Mouse (Mus musculus): ENCODE measurements around the gene Eif2b2. TPM values are rescaled to one million over a fixed set of nuclear protein-coding genes. Genes with fewer than 3 reads are reported as not detected.

Eif2b2 gene
- polyA plus RNA-seq, 1 experiment = 118 TPM

GRCm38 (mm10) chr12:85181475-85182344, 37.6 kb upstream of the Eif2b2 start:
- TF ChIP-seq POLR2A (IDR thresholded peaks at IDR 0.05; ENCODE audit: borderline replicate concordance, extremely low read depth, insufficient read depth, insufficient read length, poor library complexity, severe bottlenecking) (no peak), CTCF (IDR thresholded peaks at IDR 0.05; ENCODE audit: borderline replicate concordance, extremely low read depth, insufficient read depth, insufficient read length) (no peak)
- peak; percentile 60 for DNase-seq (ENCODE audit: low read depth)

GRCm38 (mm10) chr12:85182345-85182643, 37.0 kb upstream of the Eif2b2 start:
- peak; percentile 44 for DNase-seq (ENCODE audit: low read depth)
- no peak for TF ChIP-seq CTCF (IDR thresholded peaks at IDR 0.05; ENCODE audit: borderline replicate concordance, extremely low read depth, insufficient read depth, insufficient read length)
- TF ChIP-seq POLR2A (IDR thresholded peaks at IDR 0.05; ENCODE audit: borderline replicate concordance, extremely low read depth, insufficient read depth, insufficient read length, poor library complexity, severe bottlenecking) = no peak

- peak; percentile 57 for DNase-seq (ENCODE audit: low read depth)
- TF ChIP-seq CTCF (IDR thresholded peaks at IDR 0.05; ENCODE audit: borderline replicate concordance, extremely low read depth, insufficient read depth, insufficient read length) = no peak
These were observed 36.4 kb upstream of the Eif2b2 start for GRCm38 (mm10) chr12:85182898-85183297.

- DNase-seq (ENCODE audit: low read depth) = no peak
- TF ChIP-seq POLR2A (IDR thresholded peaks at IDR 0.05; ENCODE audit: borderline replicate concordance, extremely low read depth, insufficient read depth, insufficient read length, poor library complexity, severe bottlenecking) = no peak
- TF ChIP-seq CTCF (IDR thresholded peaks at IDR 0.05; ENCODE audit: borderline replicate concordance, extremely low read depth, insufficient read depth, insufficient read length) = no peak
These were observed 35.2 kb upstream of the Eif2b2 start for GRCm38 (mm10) chr12:85184118-85184517.

- TF ChIP-seq POLR2A (IDR thresholded peaks at IDR 0.05; ENCODE audit: borderline replicate concordance, extremely low read depth, insufficient read depth, insufficient read length, poor library complexity, severe bottlenecking) (no peak), CTCF (IDR thresholded peaks at IDR 0.05; ENCODE audit: borderline replicate concordance, extremely low read depth, insufficient read depth, insufficient read length) (no peak)
These were observed 33.5 kb upstream of the Eif2b2 start for GRCm38 (mm10) chr12:85185810-85186209.

GRCm38 (mm10) chr12:85186361-85186760, 32.9 kb upstream of the Eif2b2 start:
- TF ChIP-seq CTCF (IDR thresholded peaks at IDR 0.05; ENCODE audit: borderline replicate concordance, extremely low read depth, insufficient read depth, insufficient read length) = no peak
- TF ChIP-seq POLR2A (IDR thresholded peaks at IDR 0.05; ENCODE audit: borderline replicate concordance, extremely low read depth, insufficient read depth, insufficient read length, poor library complexity, severe bottlenecking) = no peak
- DNase-seq (ENCODE audit: low read depth) = no peak

More at GRCm38 (mm10) chr12:85185810-85186209, 33.5 kb upstream of the Eif2b2 start:
- no peak for DNase-seq (ENCODE audit: low read depth)

GRCm38 (mm10) chr12:85190290-85190689, 29.0 kb upstream of the Eif2b2 start:
- no peak for TF ChIP-seq POLR2A (IDR thresholded peaks at IDR 0.05; ENCODE audit: borderline replicate concordance, extremely low read depth, insufficient read depth, insufficient read length, poor library complexity, severe bottlenecking)
- no peak for TF ChIP-seq CTCF (IDR thresholded peaks at IDR 0.05; ENCODE audit: borderline replicate concordance, extremely low read depth, insufficient read depth, insufficient read length)

GRCm38 (mm10) chr12:85192461-85193108, 26.7 kb upstream of the Eif2b2 start:
- peak; percentile 66 for DNase-seq (ENCODE audit: low read depth)
- TF ChIP-seq CTCF (IDR thresholded peaks at IDR 0.05; ENCODE audit: borderline replicate concordance, extremely low read depth, insufficient read depth, insufficient read length) (no peak), POLR2A (IDR thresholded peaks at IDR 0.05; ENCODE audit: borderline replicate concordance, extremely low read depth, insufficient read depth, insufficient read length, poor library complexity, severe bottlenecking) (no peak)

More at GRCm38 (mm10) chr12:85190290-85190689, 29.0 kb upstream of the Eif2b2 start:
- DNase-seq (ENCODE audit: low read depth) = no peak

GRCm38 (mm10) chr12:85193146-85193545, 26.1 kb upstream of the Eif2b2 start:
- TF ChIP-seq POLR2A (IDR thresholded peaks at IDR 0.05; ENCODE audit: borderline replicate concordance, extremely low read depth, insufficient read depth, insufficient read length, poor library complexity, severe bottlenecking) (no peak), CTCF (IDR thresholded peaks at IDR 0.05; ENCODE audit: borderline replicate concordance, extremely low read depth, insufficient read depth, insufficient read length) (no peak)
- DNase-seq (ENCODE audit: low read depth) = no peak

GRCm38 (mm10) chr12:85193923-85194622, 25.2 kb upstream of the Eif2b2 start:
- TF ChIP-seq POLR2A (IDR thresholded peaks at IDR 0.05; ENCODE audit: borderline replicate concordance, extremely low read depth, insufficient read depth, insufficient read length, poor library complexity, severe bottlenecking) (no peak), CTCF (IDR thresholded peaks at IDR 0.05; ENCODE audit: borderline replicate concordance, extremely low read depth, insufficient read depth, insufficient read length) (no peak)
- DNase-seq (ENCODE audit: low read depth) = no peak

GRCm38 (mm10) chr12:85194623-85195018, 24.7 kb upstream of the Eif2b2 start:
- no peak for TF ChIP-seq POLR2A (IDR thresholded peaks at IDR 0.05; ENCODE audit: borderline replicate concordance, extremely low read depth, insufficient read depth, insufficient read length, poor library complexity, severe bottlenecking)
- TF ChIP-seq CTCF (IDR thresholded peaks at IDR 0.05; ENCODE audit: borderline replicate concordance, extremely low read depth, insufficient read depth, insufficient read length) = no peak
- DNase-seq (ENCODE audit: low read depth) = peak; percentile 84
